Mouse (Mus musculus) bone marrow, adult 2 months (tissue): ENCODE results near the gene Cox6b2. TPM values are rescaled to one million over a fixed set of nuclear protein-coding genes. Genes with fewer than 3 reads are reported as not detected.

Source experiments
- H3K27ac ChIP-seq: fragments of 200-500 bp; 2 replicates; pipeline ENCODE4 v1.5.1; 2012; ENCODE audit warnings: low read depth, mild to moderate bottlenecking, control low read depth, inconsistent platforms, low read length; ENCODE audit not compliant: control insufficient read depth, poor library complexity, insufficient read depth
- H3K4me1 ChIP-seq: fragments of 200-500 bp; 2 replicates; pipeline ENCODE4 v1.6.1; 2011; ENCODE audit warnings: low read length; ENCODE audit not compliant: control insufficient read depth, insufficient read depth
- H3K4me3 ChIP-seq: fragments of 200-500 bp; replicated peaks from 2 replicates; pipeline ENCODE3; 2011; ENCODE audit warnings: mild to moderate bottlenecking, low read depth, low read length, control low read depth; ENCODE audit not compliant: control insufficient read depth
- CTCF ChIP-seq: fragments of 200-500 bp; IDR thresholded peaks from 2 replicates; pipeline ENCODE4 v1.5.1; 2011; ENCODE audit warnings: low read length, control low read depth; ENCODE audit not compliant: control insufficient read depth, insufficient read depth
- POLR2A ChIP-seq: fragments of 200-500 bp; IDR thresholded peaks from 2 replicates; pipeline ENCODE4 v1.6.1; 2011; ENCODE audit warnings: low read depth, mild to moderate bottlenecking, control low read depth, low read length, borderline replicate concordance; ENCODE audit not compliant: control insufficient read depth
- WGBS: fragments of 180-500 bp; shearing (Covaris S2); methylation state at CpG from one replicate; pipeline ENCODE4 v1.1.7; 2018; 5-methylcytosine and 5-hydroxymethylcytosine counted together
- polyA plus RNA-seq: library from polyadenylated mRNA; stranded (reverse); fragments of >200 nt; gene quantifications from 2 replicates; pipeline ENCODE4 v1.2.4, GENCODE M21; 2011; ENCODE audit warnings: low replicate concordance; ENCODE audit not compliant: missing spikeins, insufficient read depth, insufficient read length

Gene Cox6b2
- polyA plus RNA-seq, 1 experiment = 169 TPM

DNA sequence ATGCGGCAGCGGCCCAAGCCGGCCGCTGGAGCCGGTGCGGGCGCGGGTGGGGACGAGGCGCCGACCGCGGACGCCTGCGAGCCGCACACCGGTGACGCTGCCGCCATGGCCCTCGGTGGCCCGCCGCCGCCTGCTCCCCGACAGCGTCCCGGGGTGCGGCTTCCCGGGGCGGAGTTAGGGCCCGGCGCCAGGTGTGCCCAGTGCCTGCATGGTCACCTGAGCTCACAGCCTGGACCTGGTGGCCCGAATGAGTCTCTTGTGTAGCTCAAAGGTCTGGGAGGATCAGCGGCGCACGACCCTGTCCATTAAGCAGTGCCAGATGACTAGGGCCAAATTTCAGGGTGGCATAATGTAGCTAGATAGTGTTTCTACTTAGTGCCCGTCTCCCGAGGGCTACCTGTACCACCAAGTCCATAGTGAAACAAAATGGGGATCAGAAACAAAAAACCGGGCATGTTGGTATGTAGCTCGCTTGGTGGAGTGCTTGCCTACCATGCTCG is 36.6 kb upstream of the Cox6b2 start, which contains the start of gene Tmem238:
Gene Tmem238, minus strand, starts transcription at position 221 of the 500 bp plus-strand sequence.
- WGBS = 8% methylated on average over 40 of the region's 40 CpGs
- H3K27ac ChIP-seq = peak within 1 kb of the TSS; percentile 40
- H3K4me1 ChIP-seq = peaks cover 2% of the 10 kb centered on the region; the same call in 1 of the 2 replicates
- TF ChIP-seq CTCF = no peak
- 0 out of 2 replicates have a peak, but pooled peaks have one; percentile 1 for TF ChIP-seq POLR2A
- H3K4me3 ChIP-seq = peak within 1 kb of the TSS; percentile 71

DNA sequence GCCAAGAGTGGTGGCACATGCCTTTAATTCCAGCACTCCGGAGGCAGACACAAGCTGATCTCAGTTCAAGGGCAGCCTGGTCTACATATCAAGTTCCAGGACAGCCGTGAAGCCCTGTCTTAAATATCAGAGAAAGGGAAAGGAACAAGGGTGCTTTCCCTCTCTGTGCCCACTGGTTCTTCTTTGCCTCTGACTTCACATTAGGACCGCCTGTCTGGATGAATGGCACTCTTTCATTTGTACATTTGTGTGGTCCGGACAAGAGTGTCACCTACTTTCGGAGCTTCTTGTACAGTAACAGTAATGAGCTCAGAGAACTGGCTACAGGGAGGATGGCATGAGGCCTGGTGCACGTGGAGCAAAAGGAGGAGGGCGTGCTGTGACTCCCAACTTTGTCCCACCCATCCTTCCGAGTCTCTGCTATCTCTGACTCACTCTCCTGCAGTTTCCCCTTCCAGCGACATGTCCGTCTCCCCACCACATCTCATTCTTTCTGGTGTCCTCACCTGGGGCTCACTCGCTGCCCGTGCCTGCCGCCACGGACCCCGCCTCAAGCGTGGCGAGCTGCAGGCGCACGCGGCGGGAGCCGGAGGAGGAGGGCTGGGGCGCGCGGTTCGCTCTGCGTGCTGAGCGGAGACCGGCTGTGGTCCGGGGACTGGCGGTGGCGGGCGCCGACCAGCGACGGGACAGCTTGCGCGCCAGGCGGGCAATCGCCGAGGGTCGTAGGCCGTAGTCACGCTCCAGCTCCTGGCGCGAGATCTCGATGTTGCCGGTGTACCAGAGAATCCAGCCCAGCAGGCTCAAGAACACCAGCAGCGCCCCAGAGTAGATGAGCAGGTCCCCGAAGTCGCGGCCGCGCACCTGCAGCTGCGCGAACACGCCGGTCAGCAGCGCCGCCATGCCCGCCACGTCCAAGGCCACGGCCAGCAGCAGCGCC is 35.9 kb upstream of the Cox6b2 start:
- WGBS = 1% methylated on average over 63 of the region's 64 CpGs
- peak overlapping the region; percentile 71 for H3K4me3 ChIP-seq
- H3K27ac ChIP-seq = peak overlapping the region; percentile 40

DNA sequence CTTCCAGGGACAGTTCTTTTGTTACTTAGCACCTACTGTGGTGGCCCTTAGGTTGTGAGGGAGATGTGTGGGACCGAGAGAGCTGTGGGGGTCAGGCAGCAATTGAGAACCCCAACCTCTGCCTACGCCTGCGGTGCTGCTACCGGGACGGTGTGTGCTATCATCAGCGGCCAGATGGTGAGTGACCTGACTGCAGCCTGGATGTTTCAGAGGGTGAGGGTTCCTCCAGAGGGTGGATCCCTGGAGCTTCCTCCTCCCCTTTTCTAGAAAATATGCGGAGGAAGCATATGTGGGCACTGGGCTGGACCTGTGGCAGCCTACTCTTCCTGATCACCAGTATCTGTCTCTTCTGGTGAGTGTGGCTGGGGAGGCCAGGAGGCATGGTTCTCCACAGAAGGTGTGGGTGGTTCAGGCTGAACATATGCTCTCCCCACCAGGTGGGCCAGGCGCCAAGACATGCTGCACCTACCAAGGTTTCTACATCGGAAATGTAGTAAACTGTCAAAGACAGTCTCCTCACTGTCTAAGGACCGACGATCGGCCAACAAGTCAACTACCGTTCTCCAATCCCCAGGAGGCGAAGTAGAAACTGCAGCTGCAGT is 30.9 kb upstream of the Cox6b2 start:
- WGBS = 66% methylated on average over 14 of the region's 14 CpGs
- no peak overlapping the region for H3K4me3 ChIP-seq
- peaks cover 2% of the 10 kb centered on the region; the same call in 1 of the 2 replicates for H3K4me1 ChIP-seq
- H3K27ac ChIP-seq = no peak overlapping the region
- TF ChIP-seq CTCF (no peak), POLR2A (no peak)

More for the DNA sequence above, 35.9 kb upstream of the Cox6b2 start:
- TF ChIP-seq POLR2A (peak; percentile 18; the same call in 1 of the 2 replicates), CTCF (no peak)
- H3K4me1 ChIP-seq = peaks cover 2% of the 10 kb centered on the region; the same call in 1 of the 2 replicates

DNA sequence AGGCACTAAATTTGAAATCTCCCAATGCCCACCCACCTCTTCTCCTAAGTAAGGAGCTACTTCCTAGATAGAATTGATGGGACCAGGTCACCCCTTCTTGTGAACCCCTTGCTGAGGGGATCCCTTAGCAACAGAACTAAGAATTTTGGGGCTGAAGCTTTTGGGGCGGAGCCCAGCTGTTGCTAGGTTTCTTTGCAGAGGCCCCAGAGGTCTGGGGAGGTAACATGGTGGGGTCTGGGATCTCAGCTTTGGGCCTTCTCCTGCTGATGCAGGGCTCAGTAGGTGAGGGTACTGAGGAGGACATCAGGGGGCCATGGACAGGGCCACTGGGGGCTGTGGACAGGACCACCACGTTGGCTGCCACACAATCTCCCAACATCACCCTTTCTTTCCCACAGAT is 29.9 kb upstream of the Cox6b2 start, which contains the start of the genes Il11 and Tmem190:
Gene Il11, minus strand, starts transcription at position 101 of the 400 bp plus-strand sequence.
Gene Tmem190, plus strand, starts transcription at position 179 of the 400 bp plus-strand sequence.
- Histone ChIP-seq H3K4me3 (no peak within 1 kb of the TSS), H3K27ac (no peak within 1 kb of the TSS), H3K4me1 (no peaks in the 10 kb centered on the region)
- TF ChIP-seq CTCF = no peak
- TF ChIP-seq POLR2A = no peak
- 79% methylated on average over 2 of the region's 2 CpGs for WGBS

DNA sequence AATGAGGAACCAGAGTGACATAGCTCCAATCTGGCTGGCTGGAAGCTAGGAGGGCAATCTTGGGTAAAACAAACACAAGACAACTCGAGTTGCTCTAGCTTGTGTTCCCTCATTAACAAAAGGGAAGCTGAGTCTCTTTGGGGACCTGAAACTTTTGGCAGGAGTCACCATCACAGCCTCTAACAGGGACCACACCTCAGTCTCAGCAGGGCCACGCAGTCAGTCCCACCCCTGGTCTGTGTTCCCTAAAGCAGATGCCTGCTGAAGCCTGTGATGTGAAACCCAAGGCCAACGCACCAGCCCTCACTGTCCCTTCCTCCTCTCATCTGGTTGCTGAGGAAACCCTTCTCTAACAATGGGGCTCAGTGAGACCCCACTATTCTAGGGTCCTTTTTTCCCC is 29.2 kb upstream of the Cox6b2 start:
- TF ChIP-seq CTCF = no peak
- TF ChIP-seq POLR2A = no peak
- no peaks in the 10 kb centered on the region for H3K4me1 ChIP-seq

DNA sequence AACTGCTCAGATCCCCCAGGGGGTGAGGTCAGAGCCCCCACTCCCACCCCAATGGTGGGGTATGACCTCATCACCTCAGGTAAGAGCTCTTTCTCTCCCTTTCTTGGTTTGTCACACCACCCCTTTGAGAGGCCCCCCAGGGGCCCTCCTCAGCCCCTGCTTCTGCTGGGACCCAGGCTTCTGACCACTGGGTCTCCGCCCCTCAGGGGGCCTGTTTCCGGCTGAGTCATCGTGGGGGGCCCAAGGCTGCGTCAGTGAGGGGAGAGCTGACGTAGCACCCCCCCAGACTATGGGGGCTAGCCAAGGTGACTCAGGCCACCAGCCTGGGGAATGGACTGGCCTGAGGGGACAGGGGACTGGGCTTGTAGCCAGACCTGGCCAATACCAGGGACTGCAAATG is 27.0 kb upstream of the Cox6b2 start:
- H3K4me1 ChIP-seq = no peaks in the 10 kb centered on the region
- no peak overlapping the region for H3K4me3 ChIP-seq
- 6% methylated on average over 5 of the region's 5 CpGs for WGBS
- H3K27ac ChIP-seq = no peak overlapping the region
- TF ChIP-seq CTCF = no peak
- TF ChIP-seq POLR2A = no peak

More for the DNA sequence above, 29.2 kb upstream of the Cox6b2 start:
- H3K4me3 ChIP-seq = no peak overlapping the region
- no peak overlapping the region for H3K27ac ChIP-seq
- WGBS = 36% methylated on average over 3 of the region's 3 CpGs

DNA sequence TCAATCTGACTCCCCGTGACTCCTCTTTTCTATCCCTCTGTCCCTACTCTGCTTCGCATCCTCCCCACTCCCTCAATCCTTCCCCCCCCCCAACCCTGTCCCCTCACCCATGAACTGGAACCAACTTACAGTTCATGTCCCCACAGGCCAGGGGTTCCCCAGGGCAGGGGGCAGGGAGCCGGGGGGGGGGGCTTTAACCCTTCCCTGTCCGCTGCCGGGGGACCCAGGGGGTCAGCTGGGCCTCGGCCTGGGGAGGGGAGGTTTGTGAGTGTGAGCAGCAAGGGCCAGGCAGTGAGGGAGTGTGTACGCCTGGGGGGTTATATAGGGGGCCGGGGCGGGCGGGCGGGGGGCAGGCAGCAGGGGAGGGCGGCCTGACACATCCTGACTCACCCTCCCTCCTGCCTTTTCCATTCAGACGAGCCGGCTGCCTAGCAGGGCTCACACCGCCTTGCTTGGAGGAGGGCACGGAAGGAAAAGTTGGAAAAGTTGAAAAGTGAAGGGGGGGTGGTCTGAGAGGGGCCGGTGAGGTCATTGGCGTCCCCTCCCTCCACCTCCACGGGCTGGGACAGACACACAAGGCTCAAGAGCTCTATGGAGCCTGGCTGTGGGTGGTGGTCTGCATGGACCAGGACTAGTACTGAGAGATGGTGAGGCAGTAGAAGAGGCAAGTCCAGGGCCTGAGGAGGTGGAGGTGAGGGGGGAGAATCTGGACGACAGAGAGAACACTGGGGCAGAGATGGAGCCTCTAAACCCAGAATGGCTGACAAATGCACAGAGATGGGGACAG is 25.1 kb upstream of the Cox6b2 start:
- Histone ChIP-seq H3K4me1 (no peaks in the 10 kb centered on the region), H3K4me3 (no peak overlapping the region), H3K27ac (no peak overlapping the region)
- 43% methylated on average over 20 of the region's 20 CpGs for WGBS
- TF ChIP-seq CTCF (no peak), POLR2A (no peak)
